Mouse (Mus musculus) lung, embryonic 14.5 days (tissue): Measurements from ENCODE around the gene Gm37240. TPM values are rescaled to one million over a fixed set of nuclear protein-coding genes. Genes with fewer than 3 reads are reported as not detected.
"Not testable (repeated sequence)": the region's sequence is repeated elsewhere in the genome, so short reads cannot be mapped to it uniquely, and the experiment has no call there.

ENCODE experiments used
- ATAC-seq: fragments of 200-750 bp; cut with Nextera tagmentation; 2 replicates; pipeline ENCODE4 v1.8.0; 2017; ENCODE audit warnings: mild to moderate bottlenecking, moderate TSS enrichment, moderate library complexity; ENCODE audit not compliant: insufficient read depth
- DNase-seq: peaks from one replicate; pipeline ENCODE4 v3.0.0-alpha.2; 2015
- H3K27ac ChIP-seq: fragments of 300-500 bp; sonication (generic); 2 replicates; pipeline ENCODE4 v1.5.1; 2014; ENCODE audit warnings: low read depth, mild to moderate bottlenecking, moderate library complexity
- H3K27me3 ChIP-seq: fragments of 300-500 bp; sonication (generic); 2 replicates; pipeline ENCODE4 v1.6.1; 2014; ENCODE audit warnings: low read length, control low read depth; ENCODE audit not compliant: insufficient read depth
- H3K36me3 ChIP-seq: fragments of 300-500 bp; sonication (generic); 2 replicates; pipeline ENCODE4 v1.6.1; 2014; ENCODE audit warnings: control low read depth; ENCODE audit not compliant: insufficient read depth
- H3K4me1 ChIP-seq: fragments of 300-500 bp; sonication (generic); 2 replicates; pipeline ENCODE4 v1.6.1; 2014; ENCODE audit warnings: antibody characterized with exemption, control low read depth; ENCODE audit not compliant: insufficient read depth
- H3K4me2 ChIP-seq: fragments of 300-500 bp; sonication (generic); 2 replicates; pipeline ENCODE4 v1.6.1; 2014; ENCODE audit warnings: mild to moderate bottlenecking
- H3K4me3 ChIP-seq: fragments of 300-500 bp; sonication (generic); 2 replicates; pipeline ENCODE4 v1.5.1; 2014; ENCODE audit warnings: low read depth, low read length
- H3K9ac ChIP-seq: fragments of 300-500 bp; sonication (generic); 2 replicates; pipeline ENCODE4 v1.6.1; 2014
- H3K9me3 ChIP-seq: fragments of 300-500 bp; sonication (generic); 2 replicates; pipeline ENCODE4 v1.6.1; 2016; ENCODE audit warnings: low read depth, low read length, control low read depth
- CTCF ChIP-seq: IDR thresholded peaks from 2 replicates; pipeline ENCODE4 v1.5.1; 2016; ENCODE audit warnings: antibody characterized with exemption, low read depth
- WGBS: fragments of 180-500 bp; shearing (Covaris S2); extraction: QIAGEN DNeasy Blood & Tissue Kit; methylation state at CpG from one replicate; pipeline ENCODE4 v1.1.7; 2014; 5-methylcytosine and 5-hydroxymethylcytosine counted together
- polyA plus RNA-seq: library from polyadenylated mRNA; unstranded; fragments of >200 nt; fragmentation: Nextera tagmentation; extraction: Ambion mirVana; gene quantifications from 2 replicates; pipeline ENCODE4 v1.2.1, GENCODE M21; 2014

Gm37240 gene
- polyA plus RNA-seq, 1 experiment from 2014 or later: 4.5 TPM

DNA sequence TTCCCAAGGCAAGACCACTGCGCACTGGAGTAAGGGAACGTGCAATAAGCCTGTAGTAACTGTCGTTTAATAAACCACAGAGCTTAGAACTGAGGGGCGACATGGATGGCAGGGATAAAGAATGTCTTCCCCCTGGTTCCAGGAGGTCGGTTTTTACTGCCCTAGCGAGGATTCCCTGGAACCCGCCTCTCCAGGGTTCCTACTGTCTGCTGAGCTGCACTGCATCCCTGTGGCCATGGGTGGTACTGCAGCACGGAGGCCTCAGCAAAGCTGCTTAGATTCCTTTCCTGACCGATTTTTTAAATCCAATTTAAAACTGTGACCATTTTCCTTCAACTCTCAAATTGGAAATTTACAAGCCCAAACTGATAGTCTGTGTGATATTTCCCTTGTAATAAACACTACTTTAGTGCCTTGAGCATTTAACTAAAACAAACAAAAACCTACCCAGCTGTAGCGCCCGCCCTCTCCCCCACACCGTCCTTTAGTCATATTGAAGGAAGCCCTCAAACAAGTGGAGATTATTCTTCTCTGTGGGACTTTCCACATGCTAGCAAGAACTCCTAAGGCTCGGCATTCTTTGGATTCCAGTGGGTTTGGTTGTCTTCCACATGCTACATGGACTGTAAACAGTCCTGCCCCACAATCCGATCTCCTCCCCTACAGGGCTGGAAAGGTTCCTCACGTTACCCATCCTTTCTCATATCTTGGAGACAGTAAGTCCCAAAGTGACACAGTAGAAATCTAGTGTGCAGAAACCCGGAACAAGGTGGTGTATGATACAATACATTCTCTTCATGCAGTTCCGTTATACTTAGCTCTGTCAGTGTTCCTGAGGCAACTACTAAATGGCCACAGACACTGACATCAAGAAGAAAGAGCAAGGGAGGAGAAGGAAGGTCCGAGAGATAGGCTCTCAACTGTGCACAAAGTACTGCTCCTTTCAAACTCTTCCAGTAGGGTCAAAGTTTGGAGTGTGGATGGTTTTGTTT is 36.9 kb upstream of the Gm37240 start:
- H3K4me2 ChIP-seq: peak overlapping the region; percentile 26; the same call in 1 of the 2 replicates
- no peaks in the 10 kb centered on the region for H3K9me3 ChIP-seq
- ATAC-seq (no peak; the same call in 1 of the 2 replicates), DNase-seq (peak; percentile 92)
- no peaks in the 10 kb centered on the region for H3K36me3 ChIP-seq
- H3K9ac ChIP-seq: no peak overlapping the region; the same call in 1 of the 2 replicates
- H3K4me3 ChIP-seq: no peak overlapping the region
- WGBS: 37% methylated on average over 18 of the region's 18 CpGs
- no peaks in the 10 kb centered on the region for H3K4me1 ChIP-seq
- no peaks in the 10 kb centered on the region for H3K27me3 ChIP-seq
- no peak overlapping the region for H3K27ac ChIP-seq
- peak; percentile 96 for TF ChIP-seq CTCF

DNA sequence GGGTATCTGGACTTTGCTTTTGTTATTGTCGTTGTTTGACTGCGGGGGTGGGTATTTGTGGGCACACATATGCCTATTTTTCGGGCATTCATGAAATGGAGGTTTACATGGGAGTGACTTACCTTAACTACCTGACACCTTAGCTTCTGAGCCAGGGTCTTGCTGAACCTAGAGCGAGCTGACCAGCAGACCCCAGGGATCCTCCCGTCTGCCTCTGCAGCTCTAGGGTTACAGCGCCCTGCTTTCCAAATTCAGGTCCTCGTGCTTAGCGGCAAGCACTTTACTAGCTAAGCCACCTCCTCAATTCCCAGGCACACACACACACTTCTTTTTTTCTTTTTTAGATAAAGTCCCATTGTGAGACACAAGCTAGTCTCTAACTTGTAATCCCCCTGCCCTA is 36.0 kb upstream of the Gm37240 start:
- no peak overlapping the region for H3K4me2 ChIP-seq
- H3K27ac ChIP-seq: no peak overlapping the region
- TF ChIP-seq CTCF: no peak
- WGBS: 76% methylated on average over 8 of the region's 8 CpGs
- no peak overlapping the region; the same call in 1 of the 2 replicates for H3K9ac ChIP-seq
- no peak overlapping the region for H3K4me3 ChIP-seq
- DNase-seq (no peak), ATAC-seq (no peak)
- no peaks in the 10 kb centered on the region for H3K4me1 ChIP-seq
- no peaks in the 10 kb centered on the region for H3K36me3 ChIP-seq
- H3K27me3 ChIP-seq: no peaks in the 10 kb centered on the region
- H3K9me3 ChIP-seq: no peaks in the 10 kb centered on the region

DNA sequence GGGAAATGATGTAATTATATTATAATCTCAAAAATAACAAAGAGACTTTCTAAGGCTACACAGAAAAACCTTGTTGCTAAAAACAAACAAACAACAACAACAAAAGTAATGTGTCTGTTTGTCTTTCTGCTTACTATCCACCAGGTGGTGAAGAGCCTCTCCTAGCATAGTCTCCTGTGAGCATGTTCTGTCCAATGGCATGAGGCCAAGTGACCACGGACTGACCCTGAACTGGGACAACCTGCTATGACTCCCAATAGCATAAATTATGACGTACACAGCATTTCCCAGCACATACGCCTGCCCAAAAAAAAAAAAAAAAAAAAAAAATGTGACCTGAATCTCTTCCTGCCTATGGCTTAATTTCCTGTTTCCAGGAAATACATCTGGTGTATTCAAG is 35.0 kb upstream of the Gm37240 start:
- H3K9ac ChIP-seq: no peak overlapping the region
- H3K9me3 ChIP-seq: no peaks in the 10 kb centered on the region
- no peak for TF ChIP-seq CTCF
- H3K36me3 ChIP-seq: no peaks in the 10 kb centered on the region
- no peaks in the 10 kb centered on the region for H3K4me1 ChIP-seq
- no peak overlapping the region for H3K4me2 ChIP-seq
- no peak overlapping the region for H3K4me3 ChIP-seq
- no peak overlapping the region for H3K27ac ChIP-seq
- DNase-seq (peak; percentile 40), ATAC-seq (no peak)
- WGBS: 64% methylated on average over 3 of the region's 3 CpGs
- H3K27me3 ChIP-seq: no peaks in the 10 kb centered on the region

GRCm38 (mm10) chr3:85920671-85921070 is 33.4 kb upstream of the Gm37240 start:
- 83% methylated on average over 2 of the region's 2 CpGs for WGBS
- not testable (repeated sequence) for DNase-seq, H3K27ac ChIP-seq, H3K27me3 ChIP-seq, H3K36me3 ChIP-seq, H3K9me3 ChIP-seq, H3K4me2 ChIP-seq, H3K4me3 ChIP-seq, ATAC-seq, H3K4me1 ChIP-seq, H3K9ac ChIP-seq

DNA sequence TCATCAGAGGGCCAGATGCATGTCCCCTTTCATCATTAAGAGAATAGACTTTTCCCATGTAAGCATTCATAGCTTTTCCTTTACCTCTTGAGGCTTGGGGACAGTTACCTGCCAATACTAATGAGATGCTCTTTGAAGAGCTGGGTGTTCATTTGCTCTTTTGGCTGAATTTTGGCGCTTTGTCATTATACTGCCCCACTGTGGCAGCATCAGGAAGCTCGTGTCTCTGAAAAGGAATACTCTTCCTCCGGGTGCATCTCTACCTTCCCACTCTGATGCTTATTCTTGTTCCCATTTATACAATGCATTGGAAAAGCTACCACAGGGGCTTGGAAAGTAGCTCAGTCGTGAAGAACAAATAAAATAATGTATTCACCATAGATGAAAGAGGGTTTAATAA is 30.3 kb upstream of the Gm37240 start:
- ATAC-seq (no peak), DNase-seq (peak; percentile 60)
- no peak overlapping the region for H3K4me2 ChIP-seq
- no peak overlapping the region for H3K9ac ChIP-seq
- no peaks in the 10 kb centered on the region for H3K36me3 ChIP-seq
- H3K9me3 ChIP-seq: no peaks in the 10 kb centered on the region
- H3K4me1 ChIP-seq: no peaks in the 10 kb centered on the region
- no peak overlapping the region for H3K27ac ChIP-seq
- no peaks in the 10 kb centered on the region for H3K27me3 ChIP-seq
- peak; percentile 63 for TF ChIP-seq CTCF
- H3K4me3 ChIP-seq: no peak overlapping the region
- WGBS: 7% methylated on average over 4 of the region's 4 CpGs

- no peak overlapping the region for H3K4me3 ChIP-seq
- 92% methylated on average over 6 of the region's 6 CpGs for WGBS
- no peaks in the 10 kb centered on the region for H3K4me1 ChIP-seq
- no peaks in the 10 kb centered on the region for H3K27me3 ChIP-seq
- TF ChIP-seq CTCF: no peak
- ATAC-seq (no peak), DNase-seq (no peak)
- no peak overlapping the region for H3K27ac ChIP-seq
- H3K36me3 ChIP-seq: no peaks in the 10 kb centered on the region
- no peak overlapping the region for H3K4me2 ChIP-seq
- no peaks in the 10 kb centered on the region for H3K9me3 ChIP-seq
- no peak overlapping the region for H3K9ac ChIP-seq
Observed at GRCm38 (mm10) chr3:85914806-85915205, 27.5 kb upstream of the Gm37240 start.

DNA sequence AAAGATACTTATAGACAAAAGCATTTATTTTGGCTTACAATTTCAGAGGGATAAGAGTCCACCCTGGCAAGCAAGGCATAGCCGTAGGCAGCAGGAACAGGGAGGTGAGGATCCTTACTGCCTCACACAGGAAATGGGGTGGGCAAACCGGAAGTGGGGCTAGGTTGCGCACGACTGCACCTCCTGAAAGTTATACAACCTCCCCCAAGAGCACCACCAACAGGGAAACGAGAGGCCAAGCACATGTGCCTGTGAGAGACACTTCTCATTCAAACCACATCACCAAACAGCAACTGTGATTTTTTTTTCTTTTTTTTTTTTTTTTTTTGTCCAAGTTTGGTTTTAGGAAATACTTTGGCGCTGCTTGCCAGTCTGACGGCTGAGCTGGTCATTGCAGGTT is 19.8 kb upstream of the Gm37240 start:
- H3K4me1 ChIP-seq: no peaks in the 10 kb centered on the region
- H3K4me2 ChIP-seq: no peak overlapping the region
- no peak overlapping the region for H3K27ac ChIP-seq
- DNase-seq: no peak
- no peaks in the 10 kb centered on the region for H3K9me3 ChIP-seq
- H3K27me3 ChIP-seq: no peaks in the 10 kb centered on the region
- no peak for ATAC-seq
- no peak overlapping the region for H3K4me3 ChIP-seq
- no peaks in the 10 kb centered on the region for H3K36me3 ChIP-seq
- H3K9ac ChIP-seq: no peak overlapping the region
- no peak for TF ChIP-seq CTCF
- WGBS: 78% methylated on average over 7 of the region's 7 CpGs
